Mouse (Mus musculus) macrophage (primary cell): Measurements from ENCODE around the gene Zfp691. TPM values are rescaled to one million over a fixed set of nuclear protein-coding genes. Genes with fewer than 3 reads are reported as not detected.

Experiments
- H3K27ac ChIP-seq: fragments of 350-480 bp; formaldehyde crosslinking; 2 replicates; pipeline ENCODE4 v1.9.0; 2021
- H3K36me3 ChIP-seq: fragments of 350-480 bp; formaldehyde crosslinking; 2 replicates; pipeline ENCODE4 v1.9.0; 2021; ENCODE audit errors: inconsistent target
- H3K4me3 ChIP-seq: fragments of 350-480 bp; formaldehyde crosslinking; 2 replicates; pipeline ENCODE4 v1.9.0; 2021; ENCODE audit errors: inconsistent target
- H3K79me2 ChIP-seq: fragments of 350-480 bp; formaldehyde crosslinking; 2 replicates; pipeline ENCODE4 v1.9.0; 2021; ENCODE audit errors: inconsistent target
- WGBS: methylation state at CpG from one replicate; pipeline ENCODE4 v1.1.7; 2026; ENCODE audit warnings: inconsistent platforms; ENCODE audit not compliant: missing documents; 5-methylcytosine and 5-hydroxymethylcytosine counted together
- polyA plus RNA-seq: library from polyadenylated mRNA; stranded (reverse); fragments of 250-400 nt; gene quantifications from 3 replicates; pipeline ENCODE4 v1.2.4, GENCODE M21; 2018; ENCODE audit warnings: inconsistent platforms
- total RNA-seq, 78 experiments: library from RNA; depleted of rRNA; stranded (reverse); fragments of 250-400 nt; gene quantifications; 1 replicate in 9 of 78; 2 replicates in 24 of 78; 3 replicates in 43 of 78; 4 replicates in 2 of 78; pipeline ENCODE4 v1.2.4; 2018; ENCODE audit warnings: inconsistent platforms in 56 of 78

Gene Zfp691
- total RNA-seq (2018; cell fraction: chromatin; rRNA removed): 1 to 10 TPM in 18 of 26 experiments, under 1 TPM in 5, not detected in 3; 0.33 to 7.1 (median 2.2) TPM
- 1 to 10 TPM in 19 of 26 experiments, under 1 TPM in 7; 0.47 to 2.8 (median 1.4) TPM for total RNA-seq (2018; cell fraction: cytosol; rRNA removed)
- total RNA-seq (2018; cell fraction: nucleus; rRNA removed): 1 to 10 TPM in 21 of 26 experiments, under 1 TPM in 5; 0.42 to 8.2 (median 2.4) TPM
- 1.2 to 2.2 TPM (median 1.6 TPM) in 3 replicates for polyA plus RNA-seq

- H3K4me3 ChIP-seq: peak within 1 kb of the TSS; percentile 91
- H3K27ac ChIP-seq: no peak within 1 kb of the TSS
- no peaks in the 10 kb centered on the region; the same call in 1 of the 2 replicates for H3K36me3 ChIP-seq
- under 1% methylated on average over 40 of the region's 40 CpGs for WGBS
- H3K79me2 ChIP-seq: no peaks in the 10 kb centered on the region
Observed at GRCm38 (mm10) chr4:119173851-119174453, at the start of gene Zfp691. TSS of gene Zfp691 (minus strand) at chr4:119174195.

GRCm38 (mm10) chr4:119223696-119224095 is 49.7 kb upstream of the Zfp691 start:
- Histone ChIP-seq H3K36me3 (peaks cover 14% of the 10 kb centered on the region; the same call in 1 of the 2 replicates), H3K4me3 (no peak overlapping the region), H3K79me2 (no peaks in the 10 kb centered on the region), H3K27ac (no peak overlapping the region)
- 58% methylated on average over 1 of the region's 1 CpGs for WGBS

GRCm38 (mm10) chr4:119218169-119218568 is 44.2 kb upstream of the Zfp691 start, which contains the start of gene Tmem269:
TSS of gene Tmem269 (minus strand) at chr4:119218217.
- Histone ChIP-seq H3K36me3 (no peaks in the 10 kb centered on the region), H3K27ac (no peak within 1 kb of the TSS), H3K79me2 (no peaks in the 10 kb centered on the region), H3K4me3 (no peak within 1 kb of the TSS)
- WGBS: 40% methylated on average over 11 of the region's 11 CpGs

GRCm38 (mm10) chr4:119216667-119217066 is 42.7 kb upstream of the Zfp691 start:
- Histone ChIP-seq H3K27ac (no peak overlapping the region), H3K79me2 (no peaks in the 10 kb centered on the region), H3K36me3 (no peaks in the 10 kb centered on the region), H3K4me3 (no peak overlapping the region)
- WGBS: 75% methylated on average over 8 of the region's 8 CpGs

GRCm38 (mm10) chr4:119204672-119205071 is 30.7 kb upstream of the Zfp691 start:
- no peaks in the 10 kb centered on the region for H3K79me2 ChIP-seq
- no peak overlapping the region for H3K4me3 ChIP-seq
- no peak overlapping the region for H3K27ac ChIP-seq
- no peaks in the 10 kb centered on the region for H3K36me3 ChIP-seq
- 22% methylated on average over 8 of the region's 8 CpGs for WGBS

- 94% methylated on average over 6 of the region's 6 CpGs for WGBS
- Histone ChIP-seq H3K4me3 (no peak overlapping the region), H3K27ac (no peak overlapping the region), H3K36me3 (no peaks in the 10 kb centered on the region; the same call in 1 of the 2 replicates), H3K79me2 (no peaks in the 10 kb centered on the region)
Observed at GRCm38 (mm10) chr4:119198105-119198504, 24.1 kb upstream of the Zfp691 start.

GRCm38 (mm10) chr4:119195582-119196320 is 21.8 kb upstream of the Zfp691 start:
- 28% methylated on average over 18 of the region's 18 CpGs for WGBS
- Histone ChIP-seq H3K27ac (no peak overlapping the region), H3K79me2 (no peaks in the 10 kb centered on the region), H3K36me3 (no peaks in the 10 kb centered on the region; the same call in 1 of the 2 replicates), H3K4me3 (peak overlapping the region; percentile 49)

- under 1% methylated on average over 41 of the region's 47 CpGs for whole genome bisulfite sequencing
- Histone ChIP-seq H3K79me2 (no peaks in the 10 kb centered on the region), H3K36me3 (no peaks in the 10 kb centered on the region; the same call in 1 of the 2 replicates), H3K27ac (no peak within 1 kb of the TSS), H3K4me3 (peak within 1 kb of the TSS; percentile 49)
Observed at GRCm38 (mm10) chr4:119194909-119195581, 21.1 kb upstream of the Zfp691 start, which contains the start of gene Svbp. TSS of gene Svbp (plus strand) at chr4:119195306.

GRCm38 (mm10) chr4:119192757-119193156 is 18.8 kb upstream of the Zfp691 start:
- Histone ChIP-seq H3K36me3 (no peaks in the 10 kb centered on the region), H3K4me3 (no peak overlapping the region), H3K27ac (no peak overlapping the region), H3K79me2 (no peaks in the 10 kb centered on the region)
- WGBS: 97% methylated on average over 4 of the region's 4 CpGs

GRCm38 (mm10) chr4:119191273-119191672 is 17.3 kb upstream of the Zfp691 start:
- H3K79me2 ChIP-seq: no peaks in the 10 kb centered on the region
- WGBS: 82% methylated on average over 3 of the region's 3 CpGs
- H3K36me3 ChIP-seq: no peaks in the 10 kb centered on the region
- no peak overlapping the region for H3K4me3 ChIP-seq
- no peak overlapping the region for H3K27ac ChIP-seq

GRCm38 (mm10) chr4:119190618-119191017 is 16.6 kb upstream of the Zfp691 start:
- Histone ChIP-seq H3K4me3 (no peak overlapping the region), H3K27ac (no peak overlapping the region), H3K36me3 (no peaks in the 10 kb centered on the region), H3K79me2 (no peaks in the 10 kb centered on the region)
- 93% methylated on average over 7 of the region's 8 CpGs for WGBS

- Histone ChIP-seq H3K79me2 (no peaks in the 10 kb centered on the region), H3K36me3 (no peaks in the 10 kb centered on the region), H3K27ac (no peak within 1 kb of the TSS), H3K4me3 (no peak within 1 kb of the TSS)
- 90% methylated on average over 6 of the region's 6 CpGs for WGBS
Observed at GRCm38 (mm10) chr4:119189864-119190263, 15.9 kb upstream of the Zfp691 start, which contains the start of gene Ermap. TSS of gene Ermap (minus strand) at chr4:119190011.

- H3K27ac ChIP-seq: no peak overlapping the region
- no peaks in the 10 kb centered on the region for H3K36me3 ChIP-seq
- no peak overlapping the region for H3K4me3 ChIP-seq
- 95% methylated on average over 5 of the region's 6 CpGs for WGBS
- no peaks in the 10 kb centered on the region for H3K79me2 ChIP-seq
Observed at GRCm38 (mm10) chr4:119189392-119189791, 15.4 kb upstream of the Zfp691 start.

GRCm38 (mm10) chr4:119188060-119188785 is 14.2 kb upstream of the Zfp691 start:
- Histone ChIP-seq H3K36me3 (no peaks in the 10 kb centered on the region), H3K27ac (no peak overlapping the region), H3K79me2 (no peaks in the 10 kb centered on the region), H3K4me3 (no peak overlapping the region)
- WGBS: 29% methylated on average over 10 of the region's 11 CpGs
